Mouse (Mus musculus): Measurements from ENCODE around the gene Prr29.

GRCm38 (mm10) chr11:106417860-106418259 lies 52.6 kb downstream of the Prr29 start:
- TF ChIP-seq POLR2A (IDR thresholded peaks at IDR 0.05; ENCODE audit: borderline replicate concordance, extremely low read depth, insufficient read depth, insufficient read length, poor library complexity, severe bottlenecking), result no peak
- TF ChIP-seq CTCF (IDR thresholded peaks at IDR 0.05; ENCODE audit: borderline replicate concordance, extremely low read depth, insufficient read depth, insufficient read length), result no peak

All from brain, embryonic 14.5 days (tissue).